Mouse (Mus musculus) megakaryocyte, adult 5-6 weeks (primary cell): ENCODE data around the gene Trmt1. TPM values are rescaled to one million over a fixed set of nuclear protein-coding genes. Genes with fewer than 3 reads are reported as not detected.

Experiments used
- ATAC-seq: 2 replicates; pipeline ENCODE4 v1.8.0; 2016; ENCODE audit warnings: mild to moderate bottlenecking, inconsistent platforms; ENCODE audit not compliant: poor library complexity, severe bottlenecking
- total RNA-seq, 2 experiments: library from RNA; stranded (forward) in 1 of 2; stranded (reverse) in 1 of 2; fragments of 153-499, 151-499 nt in 1 of 2; fragments of 221-1000, 200-1000 nt in 1 of 2; gene quantifications; 2 replicates each; pipeline versions ENCODE4 v1.2.3 to v1.2.4; 2015 to 2017

The Trmt1 gene
- total RNA-seq, 2 experiments from 2014 or later, result 29.5 to 37.6 TPM

- no peak for ATAC-seq
These were observed 43.8 kb downstream of the Trmt1 start for GRCm38 (mm10) chr8:84729921-84730362.

DNA sequence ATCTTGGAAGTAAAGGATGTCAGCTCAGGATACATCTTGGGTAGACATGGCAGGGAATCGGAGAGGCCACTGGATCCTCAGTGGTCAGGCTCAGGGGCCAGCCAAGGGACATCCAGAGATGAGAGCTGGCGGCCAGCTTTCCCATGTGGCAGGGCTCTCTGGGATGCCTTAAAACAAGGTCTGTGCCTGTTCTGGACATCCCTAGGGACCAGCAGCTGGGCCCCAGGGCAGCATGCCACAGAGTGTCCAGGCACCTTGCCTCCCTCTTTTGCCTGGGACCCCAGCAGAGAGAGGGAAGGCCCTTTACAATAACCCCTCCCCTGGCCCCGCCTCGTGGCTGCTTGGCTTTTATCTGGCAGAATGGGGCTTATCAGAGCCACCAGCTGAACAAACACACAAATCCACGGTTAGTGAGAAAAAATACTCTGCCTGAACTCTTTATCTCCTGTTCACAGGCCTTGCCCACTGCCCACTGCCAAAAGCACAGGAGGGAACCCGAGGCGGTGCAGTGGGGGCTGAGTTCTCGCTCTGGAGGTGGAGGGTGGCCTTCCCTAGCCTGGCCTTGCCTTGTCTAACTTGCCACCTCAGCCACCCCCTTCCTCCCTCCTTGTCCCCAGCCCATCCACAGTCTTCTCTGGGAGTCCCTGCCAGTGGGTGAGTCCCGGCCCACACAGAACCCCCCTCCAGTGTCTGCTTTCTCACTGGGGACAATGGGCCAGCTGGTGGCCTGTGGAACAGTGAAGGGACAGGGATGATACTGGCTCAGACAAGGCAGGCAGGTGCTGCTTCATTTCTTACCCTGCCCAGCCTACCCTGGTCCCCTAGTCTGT, 44.6 kb downstream of the Trmt1 start:
- ATAC-seq, result peak; percentile 36; the same call in 1 of the 2 replicates

DNA sequence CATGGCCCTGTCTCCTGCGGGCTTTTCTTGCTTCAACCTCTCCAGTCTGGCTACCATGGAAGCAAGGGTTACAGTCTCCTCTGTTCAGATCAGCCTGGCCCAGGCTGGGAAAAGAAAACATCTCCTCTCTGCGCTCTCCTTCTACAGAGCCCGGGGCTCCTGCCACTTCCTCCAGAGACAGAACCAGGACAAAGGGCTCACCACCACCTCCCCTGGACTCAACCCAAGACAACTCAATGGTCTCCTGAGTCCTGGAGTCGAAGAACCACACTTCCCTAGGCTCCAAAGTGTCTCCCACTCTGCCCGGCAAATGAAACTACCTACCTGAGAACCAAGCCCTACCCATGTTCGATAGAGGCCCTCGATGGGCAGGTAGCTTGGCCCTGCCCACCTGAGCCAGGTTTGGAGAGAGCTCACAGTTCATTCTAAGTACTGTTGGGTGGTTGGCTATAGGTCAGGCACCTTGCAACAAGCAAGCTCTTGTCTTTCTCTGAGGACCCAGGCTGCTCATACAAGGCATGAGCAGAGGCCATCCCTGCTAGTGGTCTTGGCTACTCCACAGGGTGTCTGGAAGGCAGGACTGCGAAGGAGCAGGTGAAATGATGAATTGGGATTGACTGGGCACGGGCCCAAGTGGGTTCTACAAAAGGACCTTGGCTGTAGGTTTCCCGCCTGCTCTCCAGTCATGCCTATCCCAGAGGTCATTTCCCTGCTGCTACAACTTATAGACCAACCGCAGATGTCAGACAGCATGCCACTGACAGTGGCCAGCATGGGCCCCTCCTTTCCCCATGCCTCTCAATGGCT, 45.5 kb downstream of the Trmt1 start:
- ATAC-seq, result no peak

- no peak for ATAC-seq
These were observed 46.4 kb downstream of the Trmt1 start for GRCm38 (mm10) chr8:84732545-84732944.

DNA sequence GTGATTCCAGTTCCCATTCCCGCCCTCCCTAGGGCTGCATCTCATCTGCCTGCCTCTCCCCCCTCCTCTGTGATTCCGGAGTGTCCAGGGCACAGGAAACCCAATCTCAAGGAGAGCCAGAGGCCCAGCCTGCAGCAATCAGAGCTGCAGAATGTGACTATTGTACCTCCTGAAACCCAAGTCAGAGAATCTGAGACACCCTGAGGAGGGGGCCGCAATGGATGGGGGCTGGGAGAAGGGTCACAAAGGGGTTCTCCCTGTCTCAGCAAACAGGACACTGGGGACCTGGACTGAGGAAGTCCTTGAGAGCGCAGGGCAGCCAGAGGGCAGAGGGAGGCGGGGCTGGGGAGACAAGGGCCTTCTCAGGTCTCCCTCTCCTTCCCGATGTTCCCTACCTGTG, 46.9 kb downstream of the Trmt1 start:
- ATAC-seq, result no peak

- no peak for ATAC-seq
These were observed 47.9 kb downstream of the Trmt1 start for GRCm38 (mm10) chr8:84733959-84734358.

DNA sequence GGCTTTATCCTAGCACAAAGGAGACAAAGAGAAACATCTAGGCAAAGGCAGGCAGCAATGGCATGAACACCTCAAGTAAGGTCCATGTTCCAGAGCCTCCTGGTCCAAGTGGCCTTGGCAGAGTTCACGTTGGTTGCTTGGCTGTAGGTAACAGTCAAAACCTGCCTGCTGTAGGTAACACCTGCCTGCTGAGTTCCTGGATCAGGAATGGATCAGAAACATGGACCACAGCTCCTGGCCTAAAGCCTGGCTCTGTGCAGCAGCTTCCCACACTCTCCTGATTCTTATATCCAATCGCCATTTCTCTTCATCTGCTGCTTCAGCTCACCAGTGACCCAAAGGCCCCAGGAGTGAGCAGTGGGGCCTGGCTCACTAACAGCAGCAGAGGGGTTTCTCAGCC, 48.6 kb downstream of the Trmt1 start:
- ATAC-seq, result no peak

GRCm38 (mm10) chr8:84735597-84735996, 49.5 kb downstream of the Trmt1 start:
- ATAC-seq, result no peak

- ATAC-seq, result no peak
These were observed 50.4 kb downstream of the Trmt1 start for GRCm38 (mm10) chr8:84736521-84736920.

- ATAC-seq, result peak; percentile 98
These were observed 51.5 kb downstream of the Trmt1 start for GRCm38 (mm10) chr8:84737608-84738007.

DNA sequence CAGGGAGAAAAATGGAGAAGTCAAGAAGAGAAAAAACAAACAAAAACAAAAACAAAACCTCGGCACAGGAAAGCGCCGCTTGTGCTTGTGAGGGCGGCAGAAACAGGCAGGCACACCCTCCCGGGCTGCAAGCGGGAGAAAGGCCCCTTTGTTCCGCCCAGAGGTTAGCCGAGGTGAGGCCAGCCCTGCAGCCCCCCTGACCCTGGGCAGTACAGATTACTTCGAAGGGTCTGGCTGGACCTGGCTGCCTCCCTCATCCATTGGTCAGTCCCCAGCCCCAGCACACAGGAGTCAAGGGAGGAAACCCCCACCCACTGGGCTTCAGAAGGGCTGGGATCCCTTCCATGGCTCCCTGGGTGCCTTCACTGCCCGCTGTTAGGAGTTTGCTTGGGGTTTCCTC, 52.2 kb downstream of the Trmt1 start:
- no peak for ATAC-seq

DNA sequence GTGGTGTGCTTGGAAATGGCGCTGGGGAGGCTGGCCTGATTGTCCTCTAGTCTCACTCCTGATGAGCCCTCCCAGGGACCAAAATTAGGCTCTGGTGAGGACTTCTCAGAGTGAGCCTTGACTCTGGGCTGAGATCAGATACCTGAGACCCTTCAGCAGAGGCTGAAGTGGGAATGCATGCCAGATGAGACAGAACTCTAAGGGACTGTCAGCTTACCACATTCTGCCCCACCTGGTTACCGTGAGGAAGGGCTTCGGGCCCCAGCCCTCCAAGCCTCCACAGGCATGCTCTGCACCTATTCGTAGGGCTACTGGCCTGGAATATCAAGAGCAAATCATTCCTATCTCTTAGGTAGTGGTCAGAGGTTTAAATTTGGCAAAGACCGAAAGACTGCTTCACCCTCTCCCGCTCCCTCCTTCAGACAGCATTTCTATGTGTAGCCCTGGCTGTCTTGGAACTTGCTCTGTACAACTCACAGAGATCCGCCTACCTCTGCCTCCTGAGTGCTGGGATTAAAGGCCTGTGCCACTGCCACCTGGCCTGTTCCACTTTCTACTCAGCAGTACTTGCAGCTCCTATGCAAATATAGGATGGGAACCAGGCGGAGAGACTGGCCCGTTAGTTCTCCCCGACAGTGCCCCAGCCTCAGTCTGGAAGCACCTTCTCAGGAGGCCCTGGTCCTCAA, 52.8 kb downstream of the Trmt1 start:
- ATAC-seq, result no peak

DNA sequence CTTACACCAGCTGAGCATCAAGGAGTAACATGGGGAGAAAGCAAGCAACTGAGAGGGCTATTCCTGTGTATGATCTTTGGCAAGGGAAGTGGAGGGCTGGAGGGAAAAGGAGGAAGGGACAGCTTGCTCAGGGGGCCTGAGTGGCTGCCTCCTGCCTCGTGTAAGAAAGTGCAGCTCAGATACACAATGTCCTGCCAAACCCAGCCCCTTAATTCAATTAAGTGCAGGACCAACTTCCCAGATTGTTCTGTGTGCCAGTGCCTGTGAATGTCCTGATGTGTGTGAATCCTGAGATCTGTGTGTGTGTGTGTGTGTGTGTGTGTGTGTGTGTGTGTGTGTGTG, 53.3 kb downstream of the Trmt1 start:
- ATAC-seq, result no peak

DNA sequence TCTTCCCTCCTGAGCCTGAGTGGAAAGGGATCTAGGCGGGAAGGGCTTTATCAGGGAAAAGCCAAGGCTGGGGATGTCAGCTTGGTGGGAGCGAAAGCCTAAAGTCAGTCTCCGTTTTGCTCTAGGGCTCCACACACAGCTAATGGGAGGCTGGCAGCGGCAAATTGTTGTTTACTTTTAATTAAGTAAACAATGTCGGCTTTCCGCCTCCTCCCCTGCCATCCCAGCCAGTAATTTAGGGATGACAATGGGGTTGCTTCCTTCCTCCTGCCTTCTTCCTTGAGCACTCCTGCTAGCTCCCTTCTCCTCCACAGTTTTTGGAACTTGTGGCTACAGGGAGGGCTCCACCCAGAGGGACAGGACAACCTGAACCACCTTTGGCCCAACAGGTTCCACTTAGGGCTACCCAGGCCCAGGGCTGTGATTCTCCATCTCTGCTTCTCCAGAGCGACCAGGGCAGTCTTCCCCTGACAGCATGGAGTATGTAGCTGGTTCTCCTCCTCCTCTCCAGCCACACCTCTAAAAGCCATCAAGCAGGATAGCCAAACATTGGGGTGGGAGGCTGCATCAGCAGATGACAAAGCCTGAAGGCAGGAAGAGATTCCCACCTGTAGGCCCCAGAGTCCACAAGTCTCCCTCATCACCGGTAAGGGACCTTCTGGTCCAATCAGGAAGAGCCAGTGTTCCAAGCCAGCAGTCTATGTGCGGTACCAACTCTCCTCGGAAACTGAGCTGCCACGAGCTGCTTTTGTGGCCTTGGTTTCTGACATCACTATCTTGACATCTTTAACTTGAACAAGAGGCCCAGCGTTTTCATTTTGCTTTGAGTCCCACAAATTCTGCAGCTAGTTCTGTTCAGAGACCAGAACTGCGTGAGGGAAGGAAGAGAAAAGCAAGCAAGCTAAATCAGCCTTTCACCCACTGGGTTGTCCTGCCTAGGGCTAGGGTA, 55.1 kb downstream of the Trmt1 start:
- no peak for ATAC-seq

DNA sequence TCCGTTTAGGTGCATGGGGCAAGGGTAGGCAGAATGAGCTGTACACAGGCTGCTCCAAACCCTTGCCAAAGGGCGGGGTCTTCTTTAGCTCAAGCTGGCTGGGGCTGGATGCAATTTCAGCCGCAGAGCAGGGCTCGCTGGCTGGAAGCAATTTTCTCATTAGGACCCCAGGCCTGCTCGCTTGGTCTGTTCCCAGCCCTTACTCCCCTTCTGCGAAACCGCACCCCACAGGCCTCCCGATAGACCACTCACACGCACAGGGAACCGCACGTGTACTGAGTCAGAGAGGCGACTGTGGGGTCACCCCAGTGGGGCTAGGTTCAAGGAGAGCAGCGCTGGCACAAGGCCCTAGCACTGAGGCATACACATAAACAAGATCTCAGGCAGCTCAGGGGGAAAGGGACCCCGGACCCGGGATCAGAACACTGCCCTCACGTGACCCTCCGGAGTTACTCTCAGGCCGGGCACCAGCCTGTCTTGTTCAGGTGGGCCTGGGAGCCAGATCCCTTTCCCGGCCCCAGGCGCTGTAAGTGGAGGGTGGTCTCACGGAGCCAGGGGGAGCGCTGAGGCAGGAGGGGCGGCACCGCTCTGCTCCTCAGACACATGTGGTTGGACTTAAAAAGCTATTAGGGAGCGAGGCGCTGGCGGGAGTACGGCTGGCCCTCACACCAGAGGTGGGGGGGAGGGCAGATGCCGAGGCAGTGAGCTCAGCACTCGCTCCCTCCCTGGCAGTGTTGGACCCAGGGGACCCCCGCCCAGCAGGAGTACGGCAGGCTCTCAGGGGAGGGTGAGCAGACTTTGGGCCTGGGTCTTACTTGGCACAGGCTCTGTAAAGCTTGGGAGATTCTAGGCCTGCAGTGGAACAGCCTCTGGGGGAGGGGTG, 56.3 kb downstream of the Trmt1 start:
- no peak for ATAC-seq

DNA sequence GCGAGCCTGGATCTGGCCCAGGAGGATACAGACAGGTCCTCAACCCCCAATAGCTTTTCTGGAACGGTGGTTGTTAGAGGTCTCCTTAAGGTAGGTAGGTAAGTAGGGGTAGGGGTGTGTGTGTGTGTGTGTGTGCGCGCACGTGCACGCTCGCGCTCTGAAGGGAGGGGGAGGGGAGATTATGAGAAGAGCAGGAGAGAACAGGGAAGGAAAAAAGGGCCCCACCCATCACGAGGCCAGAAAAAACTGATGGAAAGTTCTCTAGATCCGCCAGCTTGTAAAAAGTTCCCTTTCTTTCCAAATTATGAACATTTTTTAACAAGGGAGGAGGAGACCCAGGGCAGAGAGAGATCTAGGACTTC, 56.9 kb downstream of the Trmt1 start:
- ATAC-seq, result no peak

- ATAC-seq, result no peak
These were observed 57.7 kb downstream of the Trmt1 start for GRCm38 (mm10) chr8:84743517-84744420.
